Mouse (Mus musculus): Measurements from ENCODE around the gene Clcn6. TPM values are rescaled to one million over a fixed set of nuclear protein-coding genes. Genes with fewer than 3 reads are reported as not detected.

Gene Clcn6
- polyA plus RNA-seq, 1 experiment from 2014 or later = 4.9 TPM

DNA sequence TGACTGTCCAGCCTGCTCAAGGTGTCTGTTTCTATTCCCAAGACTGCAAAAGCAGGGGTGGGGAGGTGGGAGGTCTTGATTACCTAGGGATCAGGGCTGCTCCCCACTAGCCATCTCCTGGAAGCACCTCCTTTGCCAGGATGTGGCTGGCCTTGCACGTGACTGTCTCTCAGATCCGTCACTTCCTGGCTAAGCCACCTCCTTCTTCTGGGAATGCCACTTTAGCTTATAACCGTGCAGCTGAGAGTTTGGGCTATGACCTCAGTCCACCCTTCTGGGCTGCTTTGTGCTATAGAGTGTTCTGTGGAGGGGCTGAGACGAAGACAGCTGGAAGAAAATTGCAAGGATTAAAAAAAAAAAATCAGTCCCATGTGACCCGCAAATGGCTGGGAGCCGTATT, 75.8 kb downstream of the Clcn6 start:
- H3K27me3 ChIP-seq (replicated peaks) = no peaks in the 10 kb centered on the region
- H3K4me1 ChIP-seq (replicated peaks) = no peaks in the 10 kb centered on the region
- ATAC-seq = no peak
- H3K27ac ChIP-seq = no peak overlapping the region
- H3K36me3 ChIP-seq = no peaks in the 10 kb centered on the region
- H3K4me3 ChIP-seq (replicated peaks) = no peak overlapping the region
- no peak overlapping the region for H3K9ac ChIP-seq
- WGBS = 42% methylated on average over 6 of the region's 6 CpGs
- H3K9me3 ChIP-seq = no peaks in the 10 kb centered on the region
- no peak overlapping the region for H3K4me2 ChIP-seq (replicated peaks)

DNA sequence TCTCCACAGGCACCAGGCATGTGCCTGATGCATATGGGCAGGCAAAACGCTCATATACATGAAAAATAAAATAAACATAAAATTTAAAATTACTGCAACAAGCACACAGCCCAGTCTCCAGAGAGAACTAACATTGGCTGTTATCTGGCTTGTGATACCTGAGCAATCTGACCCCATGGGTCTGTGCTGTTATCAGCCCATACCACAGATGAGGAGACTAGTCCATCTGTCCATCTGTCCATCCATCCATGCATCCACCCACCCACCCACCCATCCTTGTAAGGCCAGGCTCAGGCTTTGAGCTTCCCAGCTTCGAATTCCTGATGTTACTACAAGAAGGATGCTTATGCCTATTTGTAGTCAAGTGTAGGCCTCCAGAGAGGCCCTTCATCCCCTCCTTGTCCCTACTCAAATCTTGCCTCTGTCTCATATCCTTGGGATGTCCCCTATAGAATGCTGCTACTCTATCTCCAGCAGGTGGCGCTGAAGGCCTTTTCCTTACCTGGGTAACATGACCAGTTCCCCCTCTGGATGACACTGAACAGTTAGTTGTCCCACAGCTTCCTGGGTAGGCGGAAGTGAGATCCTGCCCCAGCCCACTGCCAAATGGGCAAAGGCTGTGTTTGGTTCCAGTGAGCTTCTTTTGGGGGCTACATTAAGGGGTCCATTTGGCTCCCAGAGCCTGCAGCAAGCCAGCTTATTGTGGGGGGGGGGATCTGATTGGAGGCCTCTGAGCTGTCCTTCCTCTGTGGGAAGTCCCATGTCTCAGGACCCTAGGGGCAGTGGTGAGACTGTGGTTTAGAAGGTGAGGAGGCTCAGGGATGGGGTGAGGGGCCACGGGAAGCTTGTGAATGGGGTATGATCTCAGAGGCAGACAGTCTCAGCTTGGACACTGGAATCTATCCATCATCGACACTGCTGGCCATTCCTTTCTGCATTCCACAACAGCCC, 78.5 kb downstream of the Clcn6 start:
- no peak overlapping the region for H3K27ac ChIP-seq
- H3K9me3 ChIP-seq = no peaks in the 10 kb centered on the region
- H3K27me3 ChIP-seq (replicated peaks) = no peaks in the 10 kb centered on the region
- WGBS = 44% methylated on average over 6 of the region's 6 CpGs
- no peak overlapping the region for H3K4me2 ChIP-seq (replicated peaks)
- no peaks in the 10 kb centered on the region for H3K36me3 ChIP-seq
- no peak overlapping the region for H3K9ac ChIP-seq
- peak; percentile 65 for ATAC-seq
- no peaks in the 10 kb centered on the region for H3K4me1 ChIP-seq (replicated peaks)
- H3K4me3 ChIP-seq (replicated peaks) = no peak overlapping the region

- H3K27me3 ChIP-seq (replicated peaks) = no peaks in the 10 kb centered on the region
- H3K9ac ChIP-seq = no peak overlapping the region
- H3K36me3 ChIP-seq = no peaks in the 10 kb centered on the region
- H3K4me2 ChIP-seq (replicated peaks) = no peak overlapping the region
- H3K27ac ChIP-seq = no peak overlapping the region
- H3K4me1 ChIP-seq (replicated peaks) = no peaks in the 10 kb centered on the region
- 37% methylated on average over 11 of the region's 11 CpGs for WGBS
- no peak overlapping the region for H3K4me3 ChIP-seq (replicated peaks)
- ATAC-seq = no peak
- H3K9me3 ChIP-seq = no peaks in the 10 kb centered on the region
Measured at GRCm38 (mm10) chr4:147957141-147957540, 81.5 kb downstream of the Clcn6 start.

Other genes with a start within 250 kb of the Clcn6 start
- gene Zfp984, start 229.0 kb downstream of the Clcn6 start, polyA plus RNA-seq (2015; fragmentation: Nextera tagmentation; extraction: Ambion mirVana) = 10.8 and 11.9 TPM in 2 replicates
- gene Zfp933, start 190.5 kb downstream of the Clcn6 start, polyA plus RNA-seq (2015; fragmentation: Nextera tagmentation; extraction: Ambion mirVana) = 4.6 and 4.7 TPM in 2 replicates
- gene Miip, start 170.0 kb downstream of the Clcn6 start, polyA plus RNA-seq (2015; fragmentation: Nextera tagmentation; extraction: Ambion mirVana) = 33.1 and 35.6 TPM in 2 replicates
- gene Fv1, start 169.8 kb downstream of the Clcn6 start, polyA plus RNA-seq (2015; fragmentation: Nextera tagmentation; extraction: Ambion mirVana) = 9.6 and 9.8 TPM in 2 replicates
- gene Mfn2, start 134.1 kb downstream of the Clcn6 start, polyA plus RNA-seq (2015; fragmentation: Nextera tagmentation; extraction: Ambion mirVana) = 42.4 and 42.5 TPM in 2 replicates
- gene Plod1, start 102.1 kb downstream of the Clcn6 start, polyA plus RNA-seq (2015; fragmentation: Nextera tagmentation; extraction: Ambion mirVana) = 38.0 and 38.8 TPM in 2 replicates
- 17.5 and 18.4 TPM in 2 replicates for gene 2510039O18Rik, start 97.9 kb downstream of the Clcn6 start, polyA plus RNA-seq (2015; fragmentation: Nextera tagmentation; extraction: Ambion mirVana)
- gene Nppb, start 53.0 kb downstream of the Clcn6 start, polyA plus RNA-seq (2015; fragmentation: Nextera tagmentation; extraction: Ambion mirVana) = not detected in 2 replicates
- gene Nppa, start 38.1 kb downstream of the Clcn6 start, polyA plus RNA-seq (2015; fragmentation: Nextera tagmentation; extraction: Ambion mirVana) = 0.21 TPM in 1 of 2 replicates, not detected in the other
- gene Mthfr, start 256 bp upstream of the Clcn6 start, polyA plus RNA-seq (2015; fragmentation: Nextera tagmentation; extraction: Ambion mirVana) = 18.4 TPM in 2 replicates
- gene Agtrap, start 49.2 kb upstream of the Clcn6 start, polyA plus RNA-seq (2015; fragmentation: Nextera tagmentation; extraction: Ambion mirVana) = 15.1 and 16.7 TPM in 2 replicates
- 32.9 and 33.9 TPM in 2 replicates for gene Mad2l2, start 91.6 kb upstream of the Clcn6 start, polyA plus RNA-seq (2015; fragmentation: Nextera tagmentation; extraction: Ambion mirVana)
- gene Draxin, start 91.9 kb upstream of the Clcn6 start, polyA plus RNA-seq (2015; fragmentation: Nextera tagmentation; extraction: Ambion mirVana) = 0.15 and 0.24 TPM in 2 replicates
- gene Fbxo6, start 113.3 kb upstream of the Clcn6 start, polyA plus RNA-seq (2015; fragmentation: Nextera tagmentation; extraction: Ambion mirVana) = 16.0 and 17.9 TPM in 2 replicates
- 6.8 and 7.2 TPM in 2 replicates for gene Fbxo44, start 121.7 kb upstream of the Clcn6 start, polyA plus RNA-seq (2015; fragmentation: Nextera tagmentation; extraction: Ambion mirVana)
- 0.51 and 0.58 TPM in 2 replicates for gene Fbxo2, start 121.8 kb upstream of the Clcn6 start, polyA plus RNA-seq (2015; fragmentation: Nextera tagmentation; extraction: Ambion mirVana)
- 0.11 and 0.21 TPM in 2 replicates for gene Disp3, start 249.1 kb upstream of the Clcn6 start, polyA plus RNA-seq (2015; fragmentation: Nextera tagmentation; extraction: Ambion mirVana)